Mouse (Mus musculus) left cerebral cortex, postnatal 10 days (tissue): ENCODE measurements around the gene Runx3. TPM values are rescaled to one million over a fixed set of nuclear protein-coding genes. Genes with fewer than 3 reads are reported as not detected.

Experiments used
- DNase-seq, 2 experiments: peaks; one replicate each; pipeline ENCODE4 v3.0.0; 2021 to 2022; ENCODE audit warnings: low spot score in 2 of 2, mixed read lengths in 1 of 2; ENCODE audit errors: extremely low spot score in 1 of 2
- intact Hi-C: fragments of 180-260 bp; cut with DNase I; formaldehyde crosslinking; loops from one replicate; pipeline ENCODE4 v1.15.1; 2025
- total RNA-seq, 2 experiments: library from RNA; stranded (reverse); gene quantifications; 2 replicates each; pipeline ENCODE4 v1.2.3; 2021

Gene Runx3
- total RNA-seq, result not detected

- intact Hi-C loops, result no loop called here
- no peak for DNase-seq
These were observed at the start of gene Runx3 for GRCm38 (mm10) chr4:135120342-135121100. Gene Runx3, plus strand, starts transcription at chr4:135120652.

- intact Hi-C loops, result no loop called here
- DNase-seq, result no peak
These were observed 47.8 kb upstream of the Runx3 start for GRCm38 (mm10) chr4:135072671-135073070.

- no peak for DNase-seq
- intact Hi-C loops, result no loop called here
These were observed 46.9 kb upstream of the Runx3 start for GRCm38 (mm10) chr4:135073523-135073922.

- intact Hi-C loops, result no loop called here
These were observed 45.8 kb upstream of the Runx3 start for GRCm38 (mm10) chr4:135074646-135075045.

GRCm38 (mm10) chr4:135075360-135075759, 45.1 kb upstream of the Runx3 start:
- DNase-seq, result no peak
- intact Hi-C loops, result no loop called here

More at GRCm38 (mm10) chr4:135074646-135075045, 45.8 kb upstream of the Runx3 start:
- no peak for DNase-seq

GRCm38 (mm10) chr4:135076611-135077010, 43.8 kb upstream of the Runx3 start:
- DNase-seq, result no peak
- intact Hi-C loops, result no loop called here

GRCm38 (mm10) chr4:135077196-135077595, 43.3 kb upstream of the Runx3 start:
- DNase-seq, result no peak
- intact Hi-C loops, result no loop called here

- no peak for DNase-seq
- intact Hi-C loops, result no loop called here
These were observed 40.4 kb upstream of the Runx3 start for GRCm38 (mm10) chr4:135079859-135080640.

- intact Hi-C loops, result no loop called here
- DNase-seq, result no peak
These were observed 39.9 kb upstream of the Runx3 start for GRCm38 (mm10) chr4:135080641-135080920.

- no peak for DNase-seq
- intact Hi-C loops, result no loop called here
These were observed 37.4 kb upstream of the Runx3 start for GRCm38 (mm10) chr4:135083089-135083488.

- intact Hi-C loops, result no loop called here
These were observed 35.2 kb upstream of the Runx3 start for GRCm38 (mm10) chr4:135085077-135085853.

GRCm38 (mm10) chr4:135090613-135091012, 29.8 kb upstream of the Runx3 start:
- intact Hi-C loops, result no loop called here

More at GRCm38 (mm10) chr4:135085077-135085853, 35.2 kb upstream of the Runx3 start:
- DNase-seq, result no peak

GRCm38 (mm10) chr4:135092871-135093270, 27.6 kb upstream of the Runx3 start:
- intact Hi-C loops, result no loop called here
- no peak for DNase-seq

More at GRCm38 (mm10) chr4:135090613-135091012, 29.8 kb upstream of the Runx3 start:
- no peak for DNase-seq

- intact Hi-C loops, result no loop called here
- no peak for DNase-seq
These were observed 24.8 kb upstream of the Runx3 start for GRCm38 (mm10) chr4:135095693-135096092.

- DNase-seq, result no peak
- intact Hi-C loops, result no loop called here
These were observed 22.3 kb upstream of the Runx3 start for GRCm38 (mm10) chr4:135097910-135098891.

- no peak for DNase-seq
- intact Hi-C loops, result no loop called here
These were observed 18.3 kb upstream of the Runx3 start for GRCm38 (mm10) chr4:135102019-135102740.

- intact Hi-C loops, result no loop called here
- no peak for DNase-seq
These were observed 17.7 kb upstream of the Runx3 start for GRCm38 (mm10) chr4:135102761-135103160.

- intact Hi-C loops, result no loop called here
- no peak for DNase-seq
These were observed 16.7 kb upstream of the Runx3 start for GRCm38 (mm10) chr4:135103800-135104199.
